Mouse (Mus musculus): ENCODE data around the gene Inka1. TPM values are rescaled to one million over a fixed set of nuclear protein-coding genes. Genes with fewer than 3 reads are reported as not detected.

Inka1 gene
- polyA plus RNA-seq, 1 experiment from 2014 or later, result 21.0 TPM

- H3K9me3 ChIP-seq (replicated peaks), result no peaks in the 10 kb centered on the region
- H3K27me3 ChIP-seq (replicated peaks), result no peaks in the 10 kb centered on the region
- H3K4me1 ChIP-seq, result peaks cover 15% of the 10 kb centered on the region
- H3K36me3 ChIP-seq, result 0 out of 2 replicates have a peak, but pooled peaks cover 2% of the 10 kb centered on the region
- ATAC-seq (ENCODE audit: low FRiP score), result no peak
- peak within 1 kb of the TSS; percentile 43 for H3K9ac ChIP-seq (replicated peaks)
- WGBS, result 94% methylated on average over 10 of the region's 10 CpGs
- H3K4me2 ChIP-seq, result peak within 1 kb of the TSS; percentile 77
- peak within 1 kb of the TSS; percentile 83 for H3K27ac ChIP-seq (replicated peaks)
- peak within 1 kb of the TSS; percentile 55 for H3K4me3 ChIP-seq (replicated peaks)
Measured at GRCm38 (mm10) chr9:107949922-107950235, 35.8 kb downstream of the Inka1 start, which contains the start of gene Traip. TSS of gene Traip (plus strand) at chr9:107950136.

- WGBS, result 84% methylated on average over 13 of the region's 13 CpGs
Measured at GRCm38 (mm10) chr9:107949184-107949921, 36.3 kb downstream of the Inka1 start.

GRCm38 (mm10) chr9:107947241-107948194 is 38.2 kb downstream of the Inka1 start:
- Histone ChIP-seq H3K4me3 (replicated peaks) (no peak overlapping the region), H3K27ac (replicated peaks) (no peak overlapping the region), H3K27me3 (replicated peaks) (no peaks in the 10 kb centered on the region), H3K36me3 (0 out of 2 replicates have a peak, but pooled peaks cover 2% of the 10 kb centered on the region), H3K9ac (replicated peaks) (no peak overlapping the region), H3K4me1 (peaks cover 15% of the 10 kb centered on the region), H3K4me2 (no peak overlapping the region), H3K9me3 (replicated peaks) (no peaks in the 10 kb centered on the region)
- no peak for ATAC-seq (ENCODE audit: low FRiP score)
- 92% methylated on average over 31 of the region's 31 CpGs for WGBS

More at GRCm38 (mm10) chr9:107949184-107949921, 36.3 kb downstream of the Inka1 start:
- Histone ChIP-seq H3K9ac (replicated peaks) (no peak overlapping the region), H3K4me3 (replicated peaks) (no peak overlapping the region), H3K27ac (replicated peaks) (no peak overlapping the region), H3K9me3 (replicated peaks) (no peaks in the 10 kb centered on the region), H3K27me3 (replicated peaks) (no peaks in the 10 kb centered on the region), H3K36me3 (0 out of 2 replicates have a peak, but pooled peaks cover 2% of the 10 kb centered on the region), H3K4me2 (no peak overlapping the region), H3K4me1 (peaks cover 15% of the 10 kb centered on the region)
- ATAC-seq (ENCODE audit: low FRiP score), result no peak

- H3K9me3 ChIP-seq (replicated peaks), result no peaks in the 10 kb centered on the region
- 0 out of 2 replicates have a peak, but pooled peaks cover 8% of the 10 kb centered on the region for H3K27me3 ChIP-seq (replicated peaks)
- 3% methylated on average over 3 of the region's 3 CpGs for WGBS
- peaks cover 34% of the 10 kb centered on the region for H3K4me1 ChIP-seq
- H3K4me2 ChIP-seq, result peak overlapping the region; percentile 96
- no peaks in the 10 kb centered on the region for H3K36me3 ChIP-seq
- H3K9ac ChIP-seq (replicated peaks), result peak overlapping the region; percentile 64; the same call in 1 of the 2 replicates
- H3K27ac ChIP-seq (replicated peaks), result no peak overlapping the region
- H3K4me3 ChIP-seq (replicated peaks), result peak overlapping the region; percentile 60
- no peak for ATAC-seq (ENCODE audit: low FRiP score)
Measured at GRCm38 (mm10) chr9:107936831-107937230, 48.8 kb downstream of the Inka1 start.

GRCm38 (mm10) chr9:107936215-107936822 is 49.4 kb downstream of the Inka1 start:
- Histone ChIP-seq H3K9me3 (replicated peaks) (no peaks in the 10 kb centered on the region), H3K4me1 (peaks cover 35% of the 10 kb centered on the region), H3K4me3 (replicated peaks) (peak overlapping the region; percentile 60), H3K27ac (replicated peaks) (no peak overlapping the region), H3K9ac (replicated peaks) (peak overlapping the region; percentile 64), H3K4me2 (peak overlapping the region; percentile 96), H3K36me3 (no peaks in the 10 kb centered on the region), H3K27me3 (replicated peaks) (0 out of 2 replicates have a peak, but pooled peaks cover 8% of the 10 kb centered on the region)
- WGBS, result 0% methylated on average over 29 of the region's 29 CpGs
- ATAC-seq (ENCODE audit: low FRiP score), result peak; percentile 58; the same call in 1 of the 2 replicates

GRCm38 (mm10) chr9:107935790-107936214 is 49.9 kb downstream of the Inka1 start:
- Histone ChIP-seq H3K36me3 (no peaks in the 10 kb centered on the region), H3K27ac (replicated peaks) (no peak overlapping the region), H3K9me3 (replicated peaks) (no peaks in the 10 kb centered on the region), H3K4me1 (peaks cover 35% of the 10 kb centered on the region), H3K27me3 (replicated peaks) (0 out of 2 replicates have a peak, but pooled peaks cover 8% of the 10 kb centered on the region), H3K9ac (replicated peaks) (peak overlapping the region; percentile 64), H3K4me2 (peak overlapping the region; percentile 96), H3K4me3 (replicated peaks) (peak overlapping the region; percentile 60)
- peak; percentile 42; the same call in 1 of the 2 replicates for ATAC-seq (ENCODE audit: low FRiP score)
- under 1% methylated on average over 40 of the region's 41 CpGs for WGBS

GRCm38 (mm10) chr9:107935374-107935773 is 50.3 kb downstream of the Inka1 start, which contains the start of gene Camkv:
TSS of gene Camkv (plus strand) at chr9:107935674.
- H3K4me1 ChIP-seq, result peaks cover 35% of the 10 kb centered on the region
- H3K4me3 ChIP-seq (replicated peaks), result peak within 1 kb of the TSS; percentile 60
- peak within 1 kb of the TSS; percentile 96 for H3K4me2 ChIP-seq
- no peaks in the 10 kb centered on the region for H3K9me3 ChIP-seq (replicated peaks)
- WGBS, result 14% methylated on average over 3 of the region's 3 CpGs
- no peaks in the 10 kb centered on the region for H3K36me3 ChIP-seq
- ATAC-seq (ENCODE audit: low FRiP score), result no peak; the same call in 1 of the 2 replicates
- H3K27ac ChIP-seq (replicated peaks), result no peak within 1 kb of the TSS
- peak within 1 kb of the TSS; percentile 64 for H3K9ac ChIP-seq (replicated peaks)
- 0 out of 2 replicates have a peak, but pooled peaks cover 8% of the 10 kb centered on the region for H3K27me3 ChIP-seq (replicated peaks)

Other genes starting within 250 kb of the Inka1 start
- 229 and 230 TPM in 2 replicates for gene Rbm5, start 214.9 kb downstream of the Inka1 start, polyA plus RNA-seq (2015; fragmentation: Nextera tagmentation; extraction: Ambion mirVana)
- 85.4 and 86.3 TPM in 2 replicates for gene Rbm6, start 112.6 kb downstream of the Inka1 start, polyA plus RNA-seq (2015; fragmentation: Nextera tagmentation; extraction: Ambion mirVana)
- gene Mon1a, start 97.7 kb downstream of the Inka1 start, polyA plus RNA-seq (2015; fragmentation: Nextera tagmentation; extraction: Ambion mirVana), result 23.0 and 23.3 TPM in 2 replicates
- gene Mst1r, start 79.0 kb downstream of the Inka1 start, polyA plus RNA-seq (2015; fragmentation: Nextera tagmentation; extraction: Ambion mirVana), result 3.4 and 4.3 TPM in 2 replicates
- gene Actl11, start 57.4 kb downstream of the Inka1 start, polyA plus RNA-seq (2015; fragmentation: Nextera tagmentation; extraction: Ambion mirVana), result not detected in 2 replicates
- 43.3 and 49.1 TPM in 2 replicates for gene Camkv, start 50.2 kb downstream of the Inka1 start, polyA plus RNA-seq (2015; fragmentation: Nextera tagmentation; extraction: Ambion mirVana)
- 6.1 and 10.2 TPM in 2 replicates for gene Traip, start 35.7 kb downstream of the Inka1 start, polyA plus RNA-seq (2015; fragmentation: Nextera tagmentation; extraction: Ambion mirVana)
- 5.6 and 23.0 TPM in 2 replicates for gene Uba7, start 10.4 kb downstream of the Inka1 start, polyA plus RNA-seq (2015; fragmentation: Nextera tagmentation; extraction: Ambion mirVana)
- gene Gm20661, start 2.8 kb downstream of the Inka1 start, polyA plus RNA-seq (2015; fragmentation: Nextera tagmentation; extraction: Ambion mirVana), result 1.2 and 3.1 TPM in 2 replicates
- 1.5 and 3.5 TPM in 2 replicates for gene Cdhr4, start 6.6 kb upstream of the Inka1 start, polyA plus RNA-seq (2015; fragmentation: Nextera tagmentation; extraction: Ambion mirVana)
- gene Gm20662, start 10.5 kb upstream of the Inka1 start, polyA plus RNA-seq (2015; fragmentation: Nextera tagmentation; extraction: Ambion mirVana), result 0.59 and 1.1 TPM in 2 replicates
- gene Ip6k1, start 16.6 kb upstream of the Inka1 start, polyA plus RNA-seq (2015; fragmentation: Nextera tagmentation; extraction: Ambion mirVana), result 88.6 and 99.1 TPM in 2 replicates
- gene Gmppb, start 63.4 kb upstream of the Inka1 start, polyA plus RNA-seq (2015; fragmentation: Nextera tagmentation; extraction: Ambion mirVana), result 22.0 and 28.9 TPM in 2 replicates
- gene Amigo3, start 67.3 kb upstream of the Inka1 start, polyA plus RNA-seq (2015; fragmentation: Nextera tagmentation; extraction: Ambion mirVana), result 2.2 and 2.8 TPM in 2 replicates
- 0.50 TPM in 1 of 2 replicates, not detected in the other for gene Mst1, start 94.6 kb upstream of the Inka1 start, polyA plus RNA-seq (2015; fragmentation: Nextera tagmentation; extraction: Ambion mirVana)
- 44.3 and 51.6 TPM in 2 replicates for gene Rnf123, start 97.5 kb upstream of the Inka1 start, polyA plus RNA-seq (2015; fragmentation: Nextera tagmentation; extraction: Ambion mirVana)
- gene Apeh, start 108.7 kb upstream of the Inka1 start, polyA plus RNA-seq (2015; fragmentation: Nextera tagmentation; extraction: Ambion mirVana), result 52.3 and 53.5 TPM in 2 replicates
- gene Bsn, start 204.5 kb upstream of the Inka1 start, polyA plus RNA-seq (2015; fragmentation: Nextera tagmentation; extraction: Ambion mirVana), result 8.8 and 9.7 TPM in 2 replicates